Mouse (Mus musculus) E14TG2a.4 (cell line): Measurements from ENCODE around the gene Zfp90.

ENCODE experiments used
- CTCF ChIP-seq: conservative IDR thresholded peaks from 2 replicates; pipeline ENCODE4 v1.5.1; 2014; ENCODE audit warnings: low read length
- NANOG ChIP-seq: IDR thresholded peaks from 2 replicates; pipeline ENCODE4 v1.6.1; 2014; ENCODE audit warnings: borderline replicate concordance, low read length, mixed read lengths

- TF ChIP-seq CTCF (no peak; the same call in 1 of the 2 replicates), NANOG (no peak)
Measured at GRCm38 (mm10) chr8:106452701-106453481, 37.8 kb downstream of the Zfp90 start.
